Mouse (Mus musculus): Measurements from ENCODE around the gene Fnip1.

GRCm38 (mm10) chr11:54478414-54478813 is 40.4 kb downstream of the Fnip1 start:
- TF ChIP-seq CTCF (IDR thresholded peaks at IDR 0.05; ENCODE audit: low read depth, low read length) (no peak), GATA1 (IDR thresholded peaks at IDR 0.05; ENCODE audit: borderline replicate concordance, low read length) (no peak), TAL1 (conservative IDR thresholded peaks at IDR 0.05; ENCODE audit: low read depth, low read length) (no peak), GATA2 (IDR thresholded peaks at IDR 0.05; ENCODE audit: borderline replicate concordance, low read depth, low read length) (no peak)

Measured in G1E (cell line).